Mouse (Mus musculus) olfactory bulb, adult 2 months (tissue): ENCODE measurements at regions not wholly inside any gene's neighbourhood (a gene's known extent, or its start where the extent isn't known, plus 50 kb on each side); places are given as distances from the start of the nearest gene placed in this dataset.

Source experiments
- CTCF ChIP-seq: fragments of 200-500 bp; IDR thresholded peaks from 2 replicates; pipeline ENCODE4 v1.5.1; 2012; ENCODE audit warnings: low read depth, mild to moderate bottlenecking, low read length, moderate library complexity; ENCODE audit not compliant: insufficient read depth
- POLR2A ChIP-seq: fragments of 200-500 bp; IDR thresholded peaks from 2 replicates; pipeline ENCODE4 v1.6.1; 2012; ENCODE audit warnings: mild to moderate bottlenecking, low read depth, low read length, moderate library complexity; ENCODE audit not compliant: insufficient read depth

DNA sequence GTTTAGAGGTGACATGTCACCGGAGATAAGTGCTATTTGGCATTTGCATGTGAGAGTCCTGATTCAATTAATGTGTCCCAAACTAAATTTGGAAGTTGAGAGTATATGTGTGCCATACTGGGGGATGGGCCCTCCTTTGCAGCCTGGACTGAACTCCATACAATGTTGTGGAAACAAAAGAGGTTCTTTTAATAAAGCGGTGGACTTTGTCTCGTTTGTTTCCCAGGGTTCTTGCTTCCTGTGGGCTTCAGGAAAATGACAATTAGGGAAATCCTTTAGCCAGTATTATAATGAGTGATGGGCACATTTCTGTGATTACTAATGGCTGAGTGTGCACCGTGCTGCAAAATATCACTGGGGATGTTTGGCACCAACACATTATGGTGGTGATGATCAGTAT, 167.9 kb downstream of the Cd83 start:
- TF ChIP-seq CTCF: no peak
- TF ChIP-seq POLR2A: no peak
